ENCODE assay signal across 18 mouse cellular contexts in the genomic region with DNA sequence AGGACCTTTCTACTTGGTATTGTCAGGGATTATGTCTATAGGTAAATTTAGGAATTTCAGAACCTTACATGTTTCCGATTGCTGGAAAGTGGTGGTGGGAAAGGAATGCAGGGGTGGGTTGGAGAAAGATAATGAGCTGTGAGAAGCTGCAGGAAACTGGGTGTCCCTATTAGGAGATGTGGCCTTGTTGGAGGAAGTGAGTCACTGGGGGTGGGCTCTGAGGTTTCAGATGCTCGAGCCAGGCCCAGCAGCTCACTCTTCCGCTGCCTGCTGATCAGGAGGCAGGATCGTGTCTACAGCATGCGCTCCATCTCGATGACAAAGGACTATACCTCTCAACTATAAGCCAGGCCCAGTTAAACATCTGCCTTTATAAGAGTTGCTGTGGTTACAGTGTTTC.
"Had no signal": no experiment of that assay in that cellular context is flagged by ENCODE, and none has a peak within 500 bp of the region (broad histone marks: within the 10 kb centered on the region; RNA-seq: fewer than 3 reads in every experiment).

No protein-coding gene starts in this region.

- H3K4me3 ChIP-seq: layer of hippocampus, adult 2 months; left cerebral cortex, adult 2 months; liver, embryonic 13.5 days; neural tube, embryonic 12.5 days; neural tube, embryonic 15.5 days had no signal

- DNase-seq: kidney, adult 9 months; kidney, postnatal 14 days; kidney, postnatal 4 days; layer of hippocampus, adult 9-11 months; liver, embryonic 13.5 days; lung, adult 2 months; lung, postnatal 14 days; lung, postnatal 4 days; midbrain, embryonic 14.5 days; right cerebral cortex, adult 18-20 months; right cerebral cortex, postnatal 14 days; right cerebral cortex, postnatal 4 days; thymus, postnatal 36 days had no signal

- H3K4me1 ChIP-seq: neural tube, embryonic 15.5 days had no signal

- H3K27me3 ChIP-seq: liver, embryonic 13.5 days; neural tube, embryonic 12.5 days; neural tube, embryonic 15.5 days had no signal

- H3K27ac ChIP-seq: layer of hippocampus, adult 2 months; left cerebral cortex, adult 2 months; liver, embryonic 13.5 days; neural tube, embryonic 12.5 days; neural tube, embryonic 15.5 days; stomach, postnatal 0 days had no signal
